Mouse (Mus musculus) C2C12 (cell line): ENCODE results near the gene Pop5. TPM values are rescaled to one million over a fixed set of nuclear protein-coding genes. Genes with fewer than 3 reads are reported as not detected.
A peak's percentile ranks its signal among the peaks of the same experiment; 100 is the strongest.

Experiments used
- H3K27me3 ChIP-seq: one replicate; pipeline ENCODE4 v1.6.1; 2011; ENCODE audit not compliant: control insufficient read depth, insufficient read depth, insufficient read length
- H3K36me3 ChIP-seq: one replicate; pipeline ENCODE4 v1.6.1; 2011; ENCODE audit not compliant: control insufficient read depth, insufficient read depth
- H3K4me3 ChIP-seq: one replicate; pipeline ENCODE4 v1.5.1; 2011; ENCODE audit warnings: mild to moderate bottlenecking, control low read depth; ENCODE audit not compliant: poor library complexity, insufficient read depth, severe bottlenecking
- H3K79me2 ChIP-seq: one replicate; pipeline ENCODE4 v1.6.1; 2011; ENCODE audit not compliant: control insufficient read depth, insufficient read depth
- H3K79me3 ChIP-seq: one replicate; pipeline ENCODE4 v1.6.1; 2011; ENCODE audit warnings: low read depth, control low read depth
- H3ac ChIP-seq: one replicate; pipeline ENCODE3; 2011; ENCODE audit warnings: low read depth; ENCODE audit not compliant: control insufficient read depth, insufficient read length
- CEBPB ChIP-seq: IDR thresholded peaks from one replicate; pipeline ENCODE4 v1.6.1; 2011; ENCODE audit warnings: low read depth, mild to moderate bottlenecking, control low read depth, moderate library complexity
- CTCF ChIP-seq: IDR thresholded peaks from one replicate; pipeline ENCODE4 v1.5.1; 2011; ENCODE audit not compliant: control insufficient read depth, insufficient read depth, insufficient read length
- FOSL1 ChIP-seq: IDR thresholded peaks from one replicate; pipeline ENCODE4 v1.8.0; 2011; ENCODE audit warnings: mild to moderate bottlenecking, low read length; ENCODE audit not compliant: poor library complexity, insufficient read depth, severe bottlenecking
- MAX ChIP-seq: IDR thresholded peaks from one replicate; pipeline ENCODE4 v1.6.1; 2011; ENCODE audit warnings: mild to moderate bottlenecking, control low read depth
- MYOD1 ChIP-seq: IDR thresholded peaks from one replicate; pipeline ENCODE4 v1.6.1; 2011; ENCODE audit warnings: low read depth; ENCODE audit not compliant: control insufficient read depth, insufficient read length
- MYOG ChIP-seq: IDR thresholded peaks from one replicate; pipeline ENCODE4 v1.6.1; 2011; ENCODE audit not compliant: control insufficient read depth, insufficient read length; ENCODE audit errors: extremely low read depth
- USF1 ChIP-seq: IDR thresholded peaks from one replicate; pipeline ENCODE4 v1.6.1; 2011; ENCODE audit warnings: low read depth, mild to moderate bottlenecking, control low read depth, moderate library complexity
- long read RNA-seq, 2 experiments: library from polyadenylated mRNA; unstranded; transcript quantifications; one replicate each; pipeline ENCODE4 v2.0.0; 2019 to 2020
- polyA plus RNA-seq: library from polyadenylated mRNA; unstranded; fragments of >200 nt; fragmentation: generic; extraction: Trizol; gene quantifications from one replicate; pipeline ENCODE4 v1.2.1, GENCODE M21; 2012; ENCODE audit warnings: missing spikeins

Pop5 gene
- polyA plus RNA-seq, result 141 TPM
- long read RNA-seq, experiment 1, partial matches to known transcripts, result 48 of 51 reads
- long read RNA-seq, experiment 1, other reads (novel, unspliced or antisense), result 2 of 51 reads
- long read RNA-seq, experiment 2, partial matches to known transcripts, result 11 of 16 reads
- long read RNA-seq, experiment 2, other reads (novel, unspliced or antisense), result 5 of 16 reads

DNA sequence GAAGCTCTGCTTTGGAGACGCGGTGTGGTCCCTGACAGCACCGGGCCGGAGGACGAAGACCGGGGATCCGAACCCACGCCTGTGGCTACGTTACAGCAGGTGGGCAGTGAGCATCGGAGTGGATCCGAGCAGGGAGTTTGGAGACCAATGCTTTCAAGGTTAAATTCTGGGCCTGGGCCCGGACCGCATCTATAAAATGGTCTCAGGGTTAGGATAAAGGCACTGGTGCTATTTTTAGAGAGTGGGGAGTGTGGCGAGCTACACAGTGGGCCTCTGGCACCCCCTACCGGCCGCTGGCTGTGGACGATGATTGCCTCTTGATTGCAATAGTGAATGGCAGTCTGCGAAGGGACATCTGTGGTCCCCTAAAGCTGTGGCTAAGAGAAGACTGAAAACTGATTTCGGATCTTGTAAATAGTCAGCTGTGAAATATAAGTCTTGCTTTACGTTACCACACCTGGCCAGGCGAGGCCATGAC is at the start of gene Pop5:
Gene Pop5, plus strand, starts transcription at position 51 of the 478 bp plus-strand sequence.
- Histone ChIP-seq H3K27me3 (no peaks in the 10 kb centered on the region), H3ac (peak within 1 kb of the TSS; percentile 62), H3K4me3 (peak within 1 kb of the TSS; percentile 39), H3K79me2 (peaks cover 22% of the 10 kb centered on the region), H3K36me3 (peaks cover 14% of the 10 kb centered on the region), H3K79me3 (peaks cover 7% of the 10 kb centered on the region)
- peak; percentile 87 for TF ChIP-seq CTCF
- no peak for TF ChIP-seq MYOG
- no peak for TF ChIP-seq USF1
- TF ChIP-seq MAX, result no peak
- TF ChIP-seq FOSL1, result no peak

DNA sequence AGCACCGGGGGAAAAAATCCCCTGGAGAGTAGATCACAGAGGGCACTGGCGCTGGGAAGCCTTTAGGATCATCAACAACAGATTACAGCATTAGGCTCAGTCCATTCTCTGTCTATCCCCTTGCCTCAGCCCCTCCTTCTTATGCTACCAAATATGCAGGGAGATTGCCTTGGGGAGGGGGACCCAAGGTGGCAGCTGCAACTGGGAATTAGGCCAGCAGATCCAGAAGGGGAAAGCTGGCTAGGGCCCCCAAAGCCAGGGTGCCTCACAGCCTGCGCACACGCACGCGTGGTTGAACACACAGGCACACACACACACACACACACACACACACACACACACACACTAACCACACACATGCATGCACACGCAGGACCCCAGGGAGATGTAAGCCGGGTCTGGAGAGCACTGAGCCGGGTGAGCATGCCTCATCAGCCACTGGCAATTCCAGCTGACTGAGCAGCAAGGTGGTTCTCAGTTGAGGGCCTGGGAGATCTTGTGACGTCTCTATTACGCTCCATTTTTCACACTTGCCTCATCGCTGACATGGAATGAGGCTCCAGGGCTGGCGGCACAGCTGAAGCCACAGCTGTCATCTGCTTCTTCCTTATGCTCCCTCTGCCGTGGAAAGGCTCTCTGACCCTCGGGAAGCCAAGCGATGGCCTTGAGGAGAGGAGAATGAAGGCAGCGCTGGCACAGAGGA is 49.1 kb upstream of the Pop5 start:
- Histone ChIP-seq H3K27me3 (peaks cover 11% of the 10 kb centered on the region), H3K36me3 (no peaks in the 10 kb centered on the region), H3K79me2 (no peaks in the 10 kb centered on the region), H3ac (no peak overlapping the region), H3K79me3 (no peaks in the 10 kb centered on the region), H3K4me3 (no peak overlapping the region)
- no peak for TF ChIP-seq MYOG
- TF ChIP-seq FOSL1, result no peak
- no peak for TF ChIP-seq MYOD1
- TF ChIP-seq USF1, result no peak
- TF ChIP-seq CEBPB, result no peak
- TF ChIP-seq CTCF, result no peak
- no peak for TF ChIP-seq MAX

DNA sequence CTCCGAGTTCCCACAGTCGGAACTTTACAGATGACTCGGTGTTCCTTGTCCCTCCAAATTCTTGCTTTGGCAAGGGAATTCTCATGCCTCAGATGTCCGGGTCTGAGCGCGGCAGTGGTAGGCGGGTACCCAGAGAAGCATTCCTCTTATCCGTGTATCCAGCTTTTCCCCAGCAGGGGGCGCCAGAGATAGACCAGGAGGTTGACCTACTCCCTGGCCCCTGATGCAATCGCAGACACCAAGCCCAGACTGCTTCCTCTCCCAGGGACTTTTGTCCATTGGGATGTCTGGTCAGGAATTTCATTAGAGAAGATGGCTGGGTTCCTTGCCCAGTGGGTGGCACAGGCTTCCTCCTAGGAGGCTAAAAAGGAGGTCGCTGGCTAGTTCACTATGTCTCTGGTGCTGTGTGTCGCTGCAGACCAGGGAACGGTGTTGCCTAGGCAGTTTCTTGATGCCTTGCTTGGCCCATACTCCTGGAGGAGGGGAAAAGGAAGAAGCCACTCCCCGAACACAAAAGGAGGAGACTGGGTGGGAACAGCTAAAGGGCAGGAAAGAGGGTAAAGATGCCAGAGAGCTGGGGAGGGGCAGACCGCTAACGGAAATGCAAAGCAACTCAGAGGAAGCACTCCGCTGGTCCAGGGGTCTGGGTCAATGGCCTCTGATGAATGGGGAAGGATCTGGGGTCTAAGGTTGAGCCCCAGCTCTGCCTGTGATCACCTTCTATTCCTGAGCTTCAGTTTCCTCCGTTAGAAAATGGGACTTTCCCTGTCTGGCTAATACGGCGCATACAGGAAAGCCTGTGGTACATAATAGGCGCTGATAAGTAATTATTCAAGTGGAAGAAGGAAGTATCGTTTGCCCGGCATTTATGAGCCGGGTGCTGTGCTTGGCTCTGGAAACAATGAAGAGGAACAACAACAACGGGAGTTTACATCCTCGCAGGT is 48.2 kb upstream of the Pop5 start:
- Histone ChIP-seq H3K79me3 (no peaks in the 10 kb centered on the region), H3ac (no peak overlapping the region), H3K27me3 (peaks cover 16% of the 10 kb centered on the region), H3K79me2 (no peaks in the 10 kb centered on the region), H3K4me3 (no peak overlapping the region), H3K36me3 (no peaks in the 10 kb centered on the region)
- TF ChIP-seq MYOG (no peak), CTCF (peak; percentile 78), USF1 (no peak), MAX (no peak), CEBPB (peak; percentile 77)

DNA sequence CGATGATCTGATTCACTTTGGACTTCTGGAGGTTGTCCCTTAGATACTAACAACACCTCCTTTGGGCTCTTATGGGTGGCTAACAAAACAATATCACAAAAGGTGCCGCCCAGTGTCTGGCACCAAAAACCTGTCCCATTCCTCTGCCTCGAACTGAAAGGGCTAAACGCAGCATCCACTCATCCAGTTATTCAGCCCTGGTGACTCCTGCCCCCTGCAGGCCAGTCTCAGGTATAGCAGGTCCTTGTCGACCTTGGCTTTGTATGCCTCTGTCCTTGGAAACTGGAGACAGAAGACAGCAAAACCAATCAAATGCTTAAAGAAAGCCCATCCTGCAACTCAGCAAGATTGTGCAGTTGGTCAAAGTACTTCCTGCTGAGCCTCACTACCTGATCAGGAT is 46.8 kb upstream of the Pop5 start:
- H3K4me3 ChIP-seq, result no peak overlapping the region
- H3K27me3 ChIP-seq, result peaks cover 30% of the 10 kb centered on the region
- TF ChIP-seq CTCF (peak; percentile 44), MYOD1 (no peak), USF1 (no peak), MYOG (no peak), FOSL1 (no peak), CEBPB (no peak)
- no peaks in the 10 kb centered on the region for H3K36me3 ChIP-seq
- no peaks in the 10 kb centered on the region for H3K79me2 ChIP-seq
- H3K79me3 ChIP-seq, result no peaks in the 10 kb centered on the region
- H3ac ChIP-seq, result no peak overlapping the region

DNA sequence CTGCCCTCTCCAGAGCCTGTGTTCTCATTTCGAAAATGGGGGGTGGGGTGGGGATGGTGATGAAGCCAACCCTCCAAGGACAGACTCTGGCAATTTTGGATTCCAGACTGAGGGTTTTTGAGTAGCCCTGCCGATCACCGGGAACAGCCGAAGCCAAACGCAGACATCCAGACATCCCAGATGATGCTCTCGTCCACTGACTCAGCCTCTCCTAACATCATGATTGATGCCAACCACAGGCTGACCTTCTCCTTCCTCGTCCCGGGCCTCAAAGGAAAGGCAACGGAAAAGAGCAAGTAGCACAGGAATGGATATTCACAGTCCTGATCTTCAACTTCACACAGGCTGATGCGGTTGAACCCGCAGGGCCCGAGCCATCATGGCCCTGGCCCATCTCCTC is 45.6 kb upstream of the Pop5 start:
- H3ac ChIP-seq, result no peak overlapping the region
- no peaks in the 10 kb centered on the region for H3K36me3 ChIP-seq
- H3K79me2 ChIP-seq, result no peaks in the 10 kb centered on the region
- H3K4me3 ChIP-seq, result no peak overlapping the region
- H3K27me3 ChIP-seq, result peaks cover 43% of the 10 kb centered on the region
- H3K79me3 ChIP-seq, result no peaks in the 10 kb centered on the region
- no peak for TF ChIP-seq CTCF
- no peak for TF ChIP-seq MYOG
- TF ChIP-seq USF1, result no peak
